Mouse (Mus musculus): ENCODE data around the gene Ptpra. TPM values are rescaled to one million over a fixed set of nuclear protein-coding genes. Genes with fewer than 3 reads are reported as not detected.

The Ptpra gene
- polyA plus RNA-seq (2015; fragmentation: Nextera tagmentation; extraction: Ambion mirVana) = 136 and 142 TPM in 2 replicates

DNA sequence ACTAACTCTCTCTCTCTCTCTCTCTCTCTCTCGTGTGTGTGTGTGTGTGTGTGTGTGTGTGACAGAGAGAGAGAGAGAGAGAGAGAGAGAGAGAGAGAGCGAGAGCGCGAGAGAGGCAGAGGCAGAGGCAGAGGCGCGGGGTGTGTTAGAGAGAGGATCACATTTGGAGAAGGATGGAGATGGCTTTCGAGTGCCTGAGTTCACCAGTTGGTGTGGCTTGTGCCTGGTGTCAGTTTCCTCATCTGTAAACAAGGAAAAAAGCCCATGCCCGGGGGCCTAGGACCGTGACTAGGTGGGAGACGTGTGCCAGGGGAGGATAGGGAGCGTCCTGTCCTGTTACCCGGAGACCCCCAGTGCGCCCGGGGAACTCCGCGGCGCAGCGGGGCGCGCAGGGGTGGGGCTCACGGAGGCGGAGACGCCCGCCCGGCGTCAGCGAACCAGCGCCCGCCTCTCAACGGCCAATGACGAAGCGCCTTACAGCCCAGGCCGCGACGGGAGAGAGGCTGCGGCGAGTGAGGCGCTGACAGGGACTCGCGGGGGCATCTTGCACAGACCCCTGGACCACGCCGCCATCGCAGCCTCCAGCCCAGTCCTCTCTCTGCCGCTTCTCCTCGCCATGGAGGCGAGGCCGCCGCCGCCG, at the start of gene Ptpra:
Gene Ptpra (plus strand): TSS at position 485 of the 640 bp plus-strand sequence.
- H3K4me1 ChIP-seq = peaks cover 40% of the 10 kb centered on the region
- ATAC-seq (replicated peaks) = peak; percentile 96
- peak within 1 kb of the TSS; percentile 82 for H3K27ac ChIP-seq
- H3K27me3 ChIP-seq (replicated peaks) = 0 out of 2 replicates have a peak, but pooled peaks cover 7% of the 10 kb centered on the region
- peak within 1 kb of the TSS; percentile 80 for H3K4me2 ChIP-seq
- H3K4me3 ChIP-seq = peak within 1 kb of the TSS; percentile 70
- no peaks in the 10 kb centered on the region for H3K9me3 ChIP-seq
- peak within 1 kb of the TSS; percentile 67 for H3K9ac ChIP-seq
- under 1% methylated on average over 50 of the region's 50 CpGs for WGBS
- H3K36me3 ChIP-seq (replicated peaks) = no peaks in the 10 kb centered on the region

GRCm38 (mm10) chr2:130401891-130402290, 48.2 kb upstream of the Ptpra start:
- peaks cover 7% of the 10 kb centered on the region; the same call in 1 of the 2 replicates for H3K27me3 ChIP-seq (replicated peaks)
- H3K4me3 ChIP-seq = no peak overlapping the region
- H3K4me1 ChIP-seq = peaks cover 13% of the 10 kb centered on the region
- WGBS = 86% methylated on average over 4 of the region's 4 CpGs
- ATAC-seq (replicated peaks) = no peak
- H3K36me3 ChIP-seq (replicated peaks) = no peaks in the 10 kb centered on the region
- H3K9ac ChIP-seq = no peak overlapping the region
- H3K4me2 ChIP-seq = no peak overlapping the region
- H3K9me3 ChIP-seq = no peaks in the 10 kb centered on the region
- no peak overlapping the region for H3K27ac ChIP-seq

- no peaks in the 10 kb centered on the region for H3K9me3 ChIP-seq
- no peak within 1 kb of the TSS for H3K4me3 ChIP-seq
- WGBS = 92% methylated on average over 1 of the region's 1 CpGs
- no peak for ATAC-seq (replicated peaks)
- no peak within 1 kb of the TSS for H3K4me2 ChIP-seq
- no peaks in the 10 kb centered on the region for H3K36me3 ChIP-seq (replicated peaks)
- H3K9ac ChIP-seq = no peak within 1 kb of the TSS
- H3K27ac ChIP-seq = no peak within 1 kb of the TSS
- no peaks in the 10 kb centered on the region for H3K4me1 ChIP-seq
- no peaks in the 10 kb centered on the region for H3K27me3 ChIP-seq (replicated peaks)
Observed at GRCm38 (mm10) chr2:130404939-130405338, 45.1 kb upstream of the Ptpra start, which contains the start of the genes Gm28372 and 1700020A23Rik. TSS of gene Gm28372 (plus strand) at chr2:130405239. TSS of gene 1700020A23Rik (plus strand) at chr2:130405259.

GRCm38 (mm10) chr2:130406178-130406577, 43.9 kb upstream of the Ptpra start, which contains the start of gene Tmem239:
TSS of gene Tmem239 (plus strand) at chr2:130406478.
- H3K27me3 ChIP-seq (replicated peaks) = no peaks in the 10 kb centered on the region
- no peaks in the 10 kb centered on the region for H3K9me3 ChIP-seq
- WGBS = 96% methylated on average over 2 of the region's 2 CpGs
- no peak for ATAC-seq (replicated peaks)
- H3K4me2 ChIP-seq = no peak within 1 kb of the TSS
- H3K4me1 ChIP-seq = no peaks in the 10 kb centered on the region
- no peak within 1 kb of the TSS for H3K9ac ChIP-seq
- no peak within 1 kb of the TSS for H3K27ac ChIP-seq
- no peaks in the 10 kb centered on the region for H3K36me3 ChIP-seq (replicated peaks)
- H3K4me3 ChIP-seq = no peak within 1 kb of the TSS

DNA sequence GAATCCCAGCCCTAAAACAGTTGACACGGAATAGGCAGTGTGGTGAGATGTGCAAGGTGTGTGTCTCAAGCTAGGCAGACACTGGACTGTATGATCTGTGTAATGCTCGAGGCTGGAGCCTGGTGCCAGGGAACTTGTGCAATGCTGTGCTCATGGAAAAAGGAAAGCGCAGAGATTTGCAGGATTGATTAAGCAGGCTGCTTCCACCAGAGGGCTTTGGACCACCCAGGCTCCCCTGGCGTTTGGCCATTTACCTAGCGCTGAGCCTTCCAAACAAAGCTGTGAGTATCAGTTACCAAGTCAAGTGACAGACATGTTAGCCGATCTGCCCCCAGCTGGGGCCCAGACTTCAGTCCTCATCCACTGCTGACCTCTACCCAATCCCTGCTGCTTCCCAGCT, 41.9 kb upstream of the Ptpra start:
- Histone ChIP-seq H3K9me3 (no peaks in the 10 kb centered on the region), H3K9ac (no peak overlapping the region), H3K27ac (no peak overlapping the region), H3K4me3 (no peak overlapping the region), H3K27me3 (replicated peaks) (no peaks in the 10 kb centered on the region), H3K36me3 (replicated peaks) (no peaks in the 10 kb centered on the region), H3K4me1 (no peaks in the 10 kb centered on the region), H3K4me2 (no peak overlapping the region)
- 15% methylated on average over 6 of the region's 6 CpGs for WGBS
- no peak for ATAC-seq (replicated peaks)

DNA sequence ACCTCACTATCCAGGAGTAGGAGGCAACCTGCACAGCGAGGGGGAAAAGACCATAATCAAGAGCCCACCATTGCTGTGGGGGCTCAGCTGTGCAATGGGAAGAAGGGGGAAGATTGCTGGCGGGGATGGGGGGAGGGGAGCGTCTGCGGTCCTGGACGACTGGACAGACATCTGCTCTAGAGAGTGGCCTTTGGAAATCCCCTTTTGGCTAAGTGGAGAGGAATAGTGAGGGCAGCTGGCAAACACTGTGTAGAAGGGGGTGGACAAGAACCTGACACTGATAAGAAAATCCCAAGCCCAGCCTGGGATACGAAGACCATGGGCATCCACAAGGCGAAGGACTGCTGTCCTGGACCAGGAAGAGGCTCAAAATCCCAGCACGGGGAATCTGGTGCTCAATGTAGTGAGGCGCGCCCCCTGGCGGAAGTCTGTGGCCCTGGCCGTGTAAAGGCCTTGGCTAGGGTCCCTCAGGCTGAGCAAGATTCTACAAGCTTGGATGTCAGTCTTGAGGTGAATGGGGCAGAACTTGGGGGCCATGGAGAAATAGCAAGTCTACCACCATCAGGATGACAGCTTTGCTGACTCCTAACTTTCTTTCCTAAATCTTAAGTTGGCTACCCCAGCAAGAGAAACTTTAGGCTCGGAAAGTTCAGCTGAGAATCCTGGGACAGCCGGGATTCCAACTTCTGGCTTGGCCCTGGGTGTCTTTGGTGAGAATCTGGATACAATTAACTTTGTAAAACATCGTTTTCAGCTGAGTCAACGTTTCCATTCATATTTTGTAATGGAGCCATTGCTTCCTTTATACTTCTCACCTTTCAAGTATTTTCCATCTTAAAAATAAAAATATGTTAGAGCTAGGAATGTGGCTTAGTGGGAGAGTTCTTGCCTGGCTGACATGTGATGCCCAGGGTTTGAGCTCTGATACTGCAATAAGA, 38.3 kb upstream of the Ptpra start:
- no peaks in the 10 kb centered on the region for H3K27me3 ChIP-seq (replicated peaks)
- H3K4me1 ChIP-seq = no peaks in the 10 kb centered on the region
- H3K9me3 ChIP-seq = no peaks in the 10 kb centered on the region
- no peaks in the 10 kb centered on the region for H3K36me3 ChIP-seq (replicated peaks)
- H3K4me2 ChIP-seq = no peak overlapping the region
- H3K4me3 ChIP-seq = no peak overlapping the region
- H3K27ac ChIP-seq = no peak overlapping the region
- peak; percentile 82 for ATAC-seq (replicated peaks)
- 36% methylated on average over 16 of the region's 16 CpGs for WGBS
- no peak overlapping the region for H3K9ac ChIP-seq

- H3K4me2 ChIP-seq = no peak overlapping the region
- WGBS = 77% methylated on average over 3 of the region's 3 CpGs
Observed at GRCm38 (mm10) chr2:130412775-130413174, 37.3 kb upstream of the Ptpra start.

DNA sequence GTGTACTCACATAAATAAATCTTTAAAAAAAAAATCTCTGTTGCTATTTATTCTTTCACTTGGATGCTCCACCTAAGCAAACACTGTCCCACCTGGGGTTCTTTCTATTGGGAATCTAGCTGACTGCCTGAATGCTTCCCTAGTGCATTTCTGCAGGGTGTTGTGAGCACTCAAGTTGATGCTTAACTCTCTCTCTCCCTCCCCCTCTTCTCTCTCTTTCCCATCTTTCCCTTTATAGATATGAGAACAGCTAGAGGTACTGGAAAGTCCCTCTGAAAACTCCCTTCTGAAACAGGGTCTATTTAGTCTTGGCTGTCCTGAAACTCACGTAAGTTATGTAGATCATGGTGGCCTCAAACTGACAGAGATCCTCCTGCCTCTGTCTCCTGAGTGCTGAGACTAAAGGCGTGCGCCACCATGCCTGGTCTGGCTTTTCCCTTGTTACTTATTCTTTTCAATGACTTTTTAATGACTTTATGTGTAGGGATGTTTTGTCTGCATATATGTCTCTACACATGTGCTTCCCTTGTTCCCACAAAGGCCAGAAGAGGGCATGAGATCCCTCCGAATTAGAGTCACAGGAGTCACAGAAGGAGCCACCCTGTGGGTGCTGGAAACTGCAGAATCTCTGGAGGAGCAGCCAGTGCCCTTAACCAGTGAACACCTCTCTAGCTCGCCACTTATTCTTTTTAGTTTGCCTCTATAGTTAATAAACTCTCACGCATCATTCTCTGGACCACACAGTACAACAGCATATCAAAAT, 35.8 kb upstream of the Ptpra start:
- Histone ChIP-seq H3K4me2 (no peak overlapping the region), H3K4me1 (no peaks in the 10 kb centered on the region), H3K9me3 (no peaks in the 10 kb centered on the region), H3K9ac (no peak overlapping the region), H3K27ac (no peak overlapping the region), H3K27me3 (replicated peaks) (no peaks in the 10 kb centered on the region), H3K4me3 (no peak overlapping the region), H3K36me3 (replicated peaks) (no peaks in the 10 kb centered on the region)
- 72% methylated on average over 6 of the region's 6 CpGs for WGBS
- no peak for ATAC-seq (replicated peaks)

More at GRCm38 (mm10) chr2:130412775-130413174, 37.3 kb upstream of the Ptpra start:
- Histone ChIP-seq H3K4me1 (no peaks in the 10 kb centered on the region), H3K9me3 (no peaks in the 10 kb centered on the region), H3K36me3 (replicated peaks) (no peaks in the 10 kb centered on the region), H3K9ac (no peak overlapping the region), H3K27me3 (replicated peaks) (no peaks in the 10 kb centered on the region), H3K4me3 (no peak overlapping the region), H3K27ac (no peak overlapping the region)
- no peak for ATAC-seq (replicated peaks)

GRCm38 (mm10) chr2:130421781-130422620, 28.1 kb upstream of the Ptpra start:
- Histone ChIP-seq H3K9ac (no peak overlapping the region), H3K36me3 (replicated peaks) (no peaks in the 10 kb centered on the region), H3K27ac (no peak overlapping the region), H3K4me2 (no peak overlapping the region), H3K4me3 (no peak overlapping the region), H3K9me3 (no peaks in the 10 kb centered on the region), H3K4me1 (peaks cover 41% of the 10 kb centered on the region), H3K27me3 (replicated peaks) (no peaks in the 10 kb centered on the region)
- WGBS = 97% methylated on average over 26 of the region's 26 CpGs
- no peak for ATAC-seq (replicated peaks)

- H3K27ac ChIP-seq = peak overlapping the region; percentile 95
- ATAC-seq (replicated peaks) = peak; percentile 84
- peak overlapping the region; percentile 79 for H3K9ac ChIP-seq
- no peaks in the 10 kb centered on the region for H3K9me3 ChIP-seq
- 14% methylated on average over 49 of the region's 49 CpGs for WGBS
- H3K36me3 ChIP-seq (replicated peaks) = no peaks in the 10 kb centered on the region
- no peaks in the 10 kb centered on the region for H3K27me3 ChIP-seq (replicated peaks)
- H3K4me3 ChIP-seq = peak overlapping the region; percentile 60
- H3K4me2 ChIP-seq = peak overlapping the region; percentile 77
- H3K4me1 ChIP-seq = peaks cover 41% of the 10 kb centered on the region
Observed at GRCm38 (mm10) chr2:130423397-130424125, 26.5 kb upstream of the Ptpra start.
